Mouse (Mus musculus): ENCODE measurements around the gene Ms4a6d.

Ms4a6d gene

DNA sequence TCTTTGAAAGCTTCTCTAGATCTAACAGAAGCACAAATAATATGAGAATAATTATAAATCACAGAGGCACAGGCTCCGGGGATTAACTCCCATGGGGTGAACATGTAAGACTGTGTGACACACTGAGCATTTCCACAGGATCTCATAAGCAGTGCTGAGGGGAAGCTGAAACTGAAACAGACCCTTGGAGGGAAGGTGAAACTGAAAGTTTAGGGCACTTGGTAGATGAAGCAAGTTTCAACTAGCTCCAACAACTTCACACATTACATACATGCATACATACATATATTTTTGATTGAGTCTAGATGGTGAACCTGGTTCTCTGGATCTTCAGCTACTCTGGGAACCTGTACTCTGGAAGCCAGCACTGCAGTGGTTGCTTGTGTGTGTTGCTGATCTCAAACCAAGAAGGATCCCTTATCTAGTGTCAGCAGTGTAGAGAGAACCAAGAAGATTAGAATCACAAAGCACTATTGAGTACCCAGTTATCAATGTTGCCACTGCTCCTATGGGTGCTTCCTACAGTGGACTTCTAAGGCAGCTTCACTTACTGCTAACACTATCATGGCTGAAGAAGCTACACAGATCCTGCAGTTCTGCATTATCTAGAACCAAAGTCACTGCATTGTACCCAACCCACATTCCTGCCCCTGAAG is 64.4 kb downstream of the Ms4a6d start:
- WGBS, result 86% methylated on average over 1 of the region's 1 CpGs

DNA sequence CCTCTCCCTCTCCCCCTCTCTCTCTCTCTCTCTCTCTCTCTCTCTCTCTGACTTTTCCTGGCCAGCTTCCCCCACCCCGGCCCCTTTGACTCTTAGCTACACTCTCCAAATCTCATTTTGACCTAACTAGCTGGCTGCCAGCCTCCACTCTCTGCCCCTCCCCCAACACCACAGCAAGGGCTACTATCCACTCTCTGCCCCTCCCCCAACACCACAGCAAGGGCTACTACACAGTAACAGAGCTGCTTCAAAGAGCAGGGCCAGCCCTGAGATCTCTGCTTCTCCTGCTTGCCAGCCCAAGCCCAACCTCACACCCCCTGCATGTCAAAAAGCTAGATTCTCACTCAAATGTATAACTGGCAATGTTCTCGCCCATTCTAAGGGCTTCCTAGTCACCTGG is 67.3 kb downstream of the Ms4a6d start:
- WGBS, result 41% methylated on average over 2 of the region's 2 CpGs

Measured in cerebral cortex, adult 2 months (tissue).